Mouse (Mus musculus) stomach, postnatal 0 days (tissue): ENCODE data around the gene Cpne4.

Experiments
- CTCF ChIP-seq: IDR thresholded peaks from 2 replicates; pipeline ENCODE4 v1.5.1; 2016; ENCODE audit warnings: antibody characterized with exemption, low read depth, mild to moderate bottlenecking, moderate library complexity
- EP300 ChIP-seq: optimal IDR thresholded peaks from 2 replicates; pipeline ENCODE3; 2016; ENCODE audit warnings: antibody characterized with exemption

DNA sequence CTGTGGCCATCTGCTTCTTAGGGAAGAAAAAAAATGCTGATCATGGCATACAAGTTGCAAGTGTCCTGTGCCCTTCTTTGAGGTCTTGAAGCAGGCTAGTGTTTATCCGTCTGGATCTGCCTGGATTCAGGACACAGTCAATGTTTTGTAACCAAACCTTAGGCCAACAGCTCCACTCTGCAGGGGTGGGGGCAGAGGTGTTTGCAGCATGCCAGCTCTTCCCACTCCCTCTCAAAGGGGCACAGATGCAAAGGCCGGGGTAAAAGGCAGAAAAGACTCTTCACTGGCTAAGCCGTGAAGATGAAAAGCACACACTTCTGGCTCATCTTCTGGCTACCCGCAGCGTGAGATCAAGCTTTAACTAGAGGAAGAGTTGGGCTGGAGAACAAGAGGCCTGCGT, 69.6 kb downstream of the Cpne4 start:
- TF ChIP-seq CTCF = no peak
- TF ChIP-seq EP300 = no peak
